Mouse (Mus musculus) neural tube, embryonic 11.5 days (tissue): ENCODE results near the gene Mei1. TPM values are rescaled to one million over a fixed set of nuclear protein-coding genes. Genes with fewer than 3 reads are reported as not detected.

ENCODE experiments used
- ATAC-seq: fragments of 200-750 bp; cut with Nextera tagmentation; 2 replicates; pipeline ENCODE4 v1.8.0; 2017; ENCODE audit warnings: moderate number of reproducible peaks, mild to moderate bottlenecking, moderate TSS enrichment, moderate library complexity; ENCODE audit not compliant: insufficient read depth, low FRiP score, low TSS enrichment
- DNase-seq: peaks from one replicate; pipeline ENCODE4 v3.0.0-alpha.2; 2015; ENCODE audit warnings: low spot score
- H3K27ac ChIP-seq: fragments of 300-500 bp; sonication (generic); 2 replicates; pipeline ENCODE4 v1.5.1; 2014; ENCODE audit warnings: low read depth, mild to moderate bottlenecking, low read length
- H3K27me3 ChIP-seq: fragments of 300-500 bp; sonication (generic); 2 replicates; pipeline ENCODE4 v1.6.1; 2014; ENCODE audit warnings: mild to moderate bottlenecking, low read length, mixed read lengths; ENCODE audit not compliant: control insufficient read depth, insufficient read depth
- H3K36me3 ChIP-seq: fragments of 300-500 bp; sonication (generic); 2 replicates; pipeline ENCODE4 v1.6.1; 2014; ENCODE audit warnings: mild to moderate bottlenecking, low read length, moderate library complexity, mixed read lengths; ENCODE audit not compliant: control insufficient read depth, insufficient read depth
- H3K4me1 ChIP-seq: fragments of 300-500 bp; sonication (generic); 2 replicates; pipeline ENCODE4 v1.6.1; 2014; ENCODE audit warnings: low read length, mixed read lengths; ENCODE audit not compliant: control insufficient read depth, insufficient read depth
- H3K4me2 ChIP-seq: fragments of 300-500 bp; sonication (generic); 2 replicates; pipeline ENCODE4 v1.6.1; 2014; ENCODE audit warnings: low read depth, mild to moderate bottlenecking, moderate library complexity
- H3K4me3 ChIP-seq: fragments of 300-500 bp; sonication (generic); 2 replicates; pipeline ENCODE4 v1.5.1; 2014; ENCODE audit warnings: low read depth, low read length
- H3K9ac ChIP-seq: fragments of 300-500 bp; sonication (generic); 2 replicates; pipeline ENCODE4 v1.6.1; 2014; ENCODE audit warnings: mild to moderate bottlenecking, low read length
- H3K9me3 ChIP-seq: fragments of 300-500 bp; sonication (generic); 2 replicates; pipeline ENCODE4 v1.6.1; 2016; ENCODE audit warnings: low read length; ENCODE audit not compliant: control insufficient read depth
- WGBS: fragments of 180-500 bp; shearing (Covaris S2); extraction: QIAGEN DNeasy Blood & Tissue Kit; methylation state at CpG from one replicate; pipeline ENCODE4 v1.1.7; 2014; 5-methylcytosine and 5-hydroxymethylcytosine counted together
- polyA plus RNA-seq: library from polyadenylated mRNA; unstranded; fragments of >200 nt; fragmentation: Nextera tagmentation; extraction: Ambion mirVana; gene quantifications from 2 replicates; pipeline ENCODE4 v1.2.1, GENCODE M21; 2014

The Mei1 gene
- polyA plus RNA-seq, 1 experiment from 2014 or later, result 0.05 TPM

DNA sequence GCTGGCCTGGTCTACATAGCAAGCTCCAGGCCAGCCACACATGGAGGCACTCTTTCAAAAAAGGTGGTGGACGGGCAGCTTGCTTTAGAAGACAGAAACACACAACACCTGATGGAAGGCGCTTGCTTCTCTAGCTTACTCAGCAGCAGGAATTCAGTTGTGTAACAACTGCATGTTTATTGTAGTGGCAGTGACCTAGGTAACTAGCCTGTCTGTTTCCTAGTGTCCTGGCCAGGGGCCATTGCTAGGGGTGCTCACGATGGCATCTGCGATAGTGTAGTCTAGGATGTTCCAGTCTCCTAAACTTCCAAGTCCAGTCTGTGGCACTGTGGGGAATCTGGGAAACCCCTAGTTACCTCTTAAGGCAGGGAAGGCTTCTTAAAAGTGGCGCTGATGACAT is 74.4 kb downstream of the Mei1 start:
- no peak overlapping the region for H3K4me3 ChIP-seq
- H3K9me3 ChIP-seq, result no peaks in the 10 kb centered on the region
- ATAC-seq (no peak), DNase-seq (peak; percentile 9)
- no peak overlapping the region for H3K4me2 ChIP-seq
- no peaks in the 10 kb centered on the region for H3K27me3 ChIP-seq
- H3K4me1 ChIP-seq, result peaks cover 15% of the 10 kb centered on the region
- H3K9ac ChIP-seq, result no peak overlapping the region
- H3K27ac ChIP-seq, result 0 out of 2 replicates have a peak overlapping the region, but pooled peaks have one; percentile 51
- 90% methylated on average over 5 of the region's 5 CpGs for WGBS
- peaks cover 2% of the 10 kb centered on the region; the same call in 1 of the 2 replicates for H3K36me3 ChIP-seq

- 71% methylated on average over 2 of the region's 2 CpGs for WGBS
Measured at GRCm38 (mm10) chr15:82145408-82145807, 75.6 kb downstream of the Mei1 start.

GRCm38 (mm10) chr15:82145851-82146769 is 76.3 kb downstream of the Mei1 start:
- Histone ChIP-seq H3K4me3 (peak overlapping the region; percentile 72; the same call in 1 of the 2 replicates), H3K4me2 (peak overlapping the region; percentile 40), H3K27ac (peak overlapping the region; percentile 91), H3K9me3 (no peaks in the 10 kb centered on the region), H3K27me3 (no peaks in the 10 kb centered on the region), H3K9ac (no peak overlapping the region), H3K36me3 (peaks cover under 1% of the 10 kb centered on the region; the same call in 1 of the 2 replicates), H3K4me1 (peaks cover 19% of the 10 kb centered on the region)
- no peak; the same call in 1 of the 2 replicates for ATAC-seq
- WGBS, result 15% methylated on average over 11 of the region's 11 CpGs
- peak; percentile 15 for DNase-seq

More at GRCm38 (mm10) chr15:82145408-82145807, 75.6 kb downstream of the Mei1 start:
- DNase-seq (peak; percentile 8), ATAC-seq (no peak)
- Histone ChIP-seq H3K9ac (no peak overlapping the region), H3K4me3 (no peak overlapping the region), H3K4me2 (no peak overlapping the region), H3K27ac (peak overlapping the region; percentile 91; the same call in 1 of the 2 replicates), H3K36me3 (peaks cover 2% of the 10 kb centered on the region; the same call in 1 of the 2 replicates), H3K27me3 (no peaks in the 10 kb centered on the region), H3K9me3 (no peaks in the 10 kb centered on the region), H3K4me1 (peaks cover 19% of the 10 kb centered on the region)

GRCm38 (mm10) chr15:82146770-82147610 is 77.2 kb downstream of the Mei1 start, which contains the start of gene Srebf2:
Gene Srebf2, plus strand, starts transcription at chr15:82147181.
- peak within 1 kb of the TSS; percentile 90 for H3K9ac ChIP-seq
- H3K4me2 ChIP-seq, result peak within 1 kb of the TSS; percentile 76
- H3K4me1 ChIP-seq, result peaks cover 19% of the 10 kb centered on the region
- under 1% methylated on average over 72 of the region's 79 CpGs for WGBS
- DNase-seq (peak; percentile 100), ATAC-seq (peak; percentile 96)
- H3K36me3 ChIP-seq, result no peaks in the 10 kb centered on the region
- H3K27ac ChIP-seq, result peak within 1 kb of the TSS; percentile 94
- peak within 1 kb of the TSS; percentile 72 for H3K4me3 ChIP-seq
- H3K9me3 ChIP-seq, result no peaks in the 10 kb centered on the region
- no peaks in the 10 kb centered on the region for H3K27me3 ChIP-seq

- DNase-seq (peak; percentile 75), ATAC-seq (peak; percentile 22; the same call in 1 of the 2 replicates)
- Histone ChIP-seq H3K9me3 (no peaks in the 10 kb centered on the region), H3K36me3 (no peaks in the 10 kb centered on the region), H3K27me3 (no peaks in the 10 kb centered on the region), H3K4me1 (peaks cover 19% of the 10 kb centered on the region), H3K9ac (peak overlapping the region; percentile 90), H3K4me2 (peak overlapping the region; percentile 76), H3K27ac (peak overlapping the region; percentile 94), H3K4me3 (peak overlapping the region; percentile 72)
- WGBS, result under 1% methylated on average over 46 of the region's 50 CpGs
Measured at GRCm38 (mm10) chr15:82147611-82148111, 77.9 kb downstream of the Mei1 start.

GRCm38 (mm10) chr15:82148510-82148911 is 78.7 kb downstream of the Mei1 start:
- Histone ChIP-seq H3K9me3 (no peaks in the 10 kb centered on the region), H3K27ac (peak overlapping the region; percentile 94; the same call in 1 of the 2 replicates), H3K36me3 (no peaks in the 10 kb centered on the region), H3K4me3 (peak overlapping the region; percentile 72), H3K4me2 (peak overlapping the region; percentile 76), H3K4me1 (peaks cover 19% of the 10 kb centered on the region), H3K9ac (peak overlapping the region; percentile 90), H3K27me3 (no peaks in the 10 kb centered on the region)
- WGBS, result 35% methylated on average over 9 of the region's 9 CpGs
- peak; percentile 9 for DNase-seq
- no peak for ATAC-seq

- H3K4me3 ChIP-seq, result no peak overlapping the region
- H3K27me3 ChIP-seq, result no peaks in the 10 kb centered on the region
- H3K4me2 ChIP-seq, result no peak overlapping the region
- DNase-seq (peak; percentile 8), ATAC-seq (no peak)
- peaks cover 19% of the 10 kb centered on the region for H3K4me1 ChIP-seq
- no peak overlapping the region for H3K9ac ChIP-seq
- H3K27ac ChIP-seq, result no peak overlapping the region
- H3K36me3 ChIP-seq, result no peaks in the 10 kb centered on the region
- H3K9me3 ChIP-seq, result no peaks in the 10 kb centered on the region
Measured at GRCm38 (mm10) chr15:82150042-82150441, 80.2 kb downstream of the Mei1 start.

- Histone ChIP-seq H3K9ac (no peak overlapping the region), H3K27ac (no peak overlapping the region), H3K4me1 (peaks cover 14% of the 10 kb centered on the region), H3K36me3 (no peaks in the 10 kb centered on the region), H3K4me3 (no peak overlapping the region), H3K9me3 (no peaks in the 10 kb centered on the region), H3K27me3 (no peaks in the 10 kb centered on the region), H3K4me2 (no peak overlapping the region)
- ATAC-seq, result no peak
- no peak for DNase-seq
- WGBS, result 92% methylated on average over 4 of the region's 4 CpGs
Measured at GRCm38 (mm10) chr15:82151176-82151575, 81.4 kb downstream of the Mei1 start.
